Mouse (Mus musculus) heart, postnatal 36 days (tissue): ENCODE results near the gene Slit3. TPM values are rescaled to one million over a fixed set of nuclear protein-coding genes. Genes with fewer than 3 reads are reported as not detected.

ENCODE experiments used
- DNase-seq, 2 experiments: peaks; one replicate each; pipeline ENCODE4 v3.0.0; 2021 to 2022
- intact Hi-C: fragments of 180-260 bp; cut with DNase I; formaldehyde crosslinking; loops from one replicate; pipeline ENCODE4 v1.15.1; 2025
- total RNA-seq, 2 experiments: library from RNA; stranded (reverse); gene quantifications; 2 replicates each; pipeline ENCODE4 v1.2.3; 2021

The Slit3 gene
- total RNA-seq, 2 experiments from 2014 or later: 12.0 to 13.1 TPM

DNA sequence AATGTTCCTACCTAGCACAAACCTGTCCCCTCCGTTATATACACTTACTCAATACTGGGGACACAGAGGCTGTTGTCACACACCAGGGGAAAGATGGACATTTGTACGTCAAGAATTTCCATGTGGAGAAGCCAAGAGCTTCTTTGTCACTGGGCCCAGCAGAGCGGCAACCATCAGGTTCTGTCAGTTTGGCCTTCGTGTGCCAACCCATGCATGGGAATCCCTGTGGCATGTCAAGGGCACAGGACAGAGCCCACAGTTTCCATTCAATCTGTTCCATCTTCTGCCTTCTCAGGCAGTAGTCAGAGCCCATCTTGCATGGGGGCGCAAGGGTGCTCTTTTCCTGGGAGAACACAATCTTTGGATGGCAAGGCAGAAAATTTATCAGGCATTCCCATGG lies 175.8 kb downstream of the Slit3 start:
- intact Hi-C loops: no loop called here
- DNase-seq: no peak

- intact Hi-C loops: no loop called here
These were observed 176.3 kb downstream of the Slit3 start for GRCm38 (mm10) chr11:35297319-35297718.

DNA sequence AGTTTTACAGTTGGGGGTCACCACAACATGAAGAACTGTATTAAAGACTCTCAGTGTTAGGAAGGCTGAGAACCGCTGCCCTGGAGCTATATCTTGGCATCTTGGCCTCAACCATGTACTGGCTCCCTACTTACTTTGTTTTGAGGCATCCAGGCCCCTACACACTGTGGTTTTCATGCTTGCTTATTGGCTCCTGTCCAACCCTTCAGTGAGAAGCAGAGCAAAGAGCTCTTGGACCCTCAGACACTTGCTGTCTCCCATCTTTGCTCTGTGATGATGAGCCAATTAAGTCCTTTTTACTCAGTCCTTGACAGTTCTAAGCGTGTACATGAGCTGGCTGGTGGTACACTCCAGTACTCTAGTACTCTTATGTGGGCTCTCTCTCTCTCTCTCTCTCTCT lies 177.5 kb downstream of the Slit3 start:
- DNase-seq: no peak
- intact Hi-C loops: no loop called here

More at GRCm38 (mm10) chr11:35297319-35297718, 176.3 kb downstream of the Slit3 start:
- peak; percentile 24 to 50 for DNase-seq

GRCm38 (mm10) chr11:35299857-35300375 lies 178.9 kb downstream of the Slit3 start:
- DNase-seq: no peak
- intact Hi-C loops: no loop called here

GRCm38 (mm10) chr11:35302272-35302671 lies 181.2 kb downstream of the Slit3 start:
- intact Hi-C loops: no loop called here
- DNase-seq: no peak

- intact Hi-C loops: no loop called here
- DNase-seq: no peak
These were observed 183.4 kb downstream of the Slit3 start for GRCm38 (mm10) chr11:35304216-35304975.

- no peak for DNase-seq
- intact Hi-C loops: no loop called here
These were observed 184.1 kb downstream of the Slit3 start for GRCm38 (mm10) chr11:35305111-35305510.

DNA sequence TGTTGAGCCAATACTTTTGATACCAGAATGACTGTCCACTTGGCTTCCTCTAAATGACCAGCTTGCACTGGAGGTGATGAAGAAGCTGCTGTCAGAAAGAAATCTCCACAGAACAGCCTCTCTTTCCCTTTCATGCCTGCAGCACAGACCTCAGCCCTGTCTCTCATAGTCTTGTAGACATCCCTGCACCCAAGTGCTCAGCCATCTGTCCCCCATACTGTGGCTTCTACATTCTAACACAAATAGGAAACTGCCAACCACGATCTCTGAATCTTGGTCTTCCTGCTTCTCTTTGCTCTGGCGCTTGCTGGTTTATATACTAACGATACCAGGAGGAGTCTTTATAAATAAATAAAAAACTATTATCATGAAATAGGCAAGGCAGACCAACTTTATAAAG lies 184.9 kb downstream of the Slit3 start:
- DNase-seq: no peak
- intact Hi-C loops: no loop called here

DNA sequence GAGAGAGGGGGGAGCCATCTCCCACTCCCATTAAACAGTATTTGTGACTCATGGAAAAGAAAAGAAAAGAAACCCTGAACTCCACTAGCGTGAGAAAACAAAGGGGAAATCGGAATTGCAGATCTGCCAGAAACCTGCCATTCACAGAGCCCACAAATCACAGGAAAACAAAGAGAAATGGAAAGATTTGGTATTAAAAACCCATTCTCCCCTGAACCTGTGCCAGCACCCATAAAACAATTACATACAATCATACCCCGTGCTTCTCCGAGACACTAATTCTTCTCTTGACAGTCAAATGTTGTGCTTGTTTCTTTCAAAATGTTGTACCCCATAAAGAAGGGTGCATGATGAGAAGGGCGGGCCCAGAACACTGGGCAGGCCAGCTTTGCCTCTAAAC lies 185.9 kb downstream of the Slit3 start:
- intact Hi-C loops: no loop called here

DNA sequence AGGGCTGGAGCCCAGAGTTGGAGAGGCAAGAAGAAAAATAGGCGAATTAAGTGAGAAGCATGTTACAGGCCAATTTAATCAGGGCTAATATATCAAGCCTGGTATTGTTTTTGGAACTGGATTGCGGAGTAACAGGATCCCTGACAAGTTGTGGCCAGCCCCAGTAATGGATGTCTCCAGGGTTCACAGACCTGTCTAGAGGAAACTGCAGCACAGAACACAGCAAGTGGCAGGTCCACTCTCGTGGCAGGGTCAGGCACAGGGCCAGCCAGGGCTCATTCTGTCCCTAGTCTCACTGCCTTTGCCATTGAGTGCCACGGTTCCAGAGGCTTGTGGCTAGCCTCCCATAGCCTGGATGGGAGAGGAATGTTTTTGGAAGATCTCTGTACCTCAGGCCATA lies 187.0 kb downstream of the Slit3 start:
- intact Hi-C loops: no loop called here
- DNase-seq: no peak

More for the DNA sequence above, 185.9 kb downstream of the Slit3 start:
- no peak for DNase-seq

- intact Hi-C loops: no loop called here
These were observed 194.5 kb downstream of the Slit3 start for GRCm38 (mm10) chr11:35315449-35316028.

GRCm38 (mm10) chr11:35317221-35317620 lies 196.2 kb downstream of the Slit3 start:
- intact Hi-C loops: no loop called here
- no peak for DNase-seq

More at GRCm38 (mm10) chr11:35315449-35316028, 194.5 kb downstream of the Slit3 start:
- DNase-seq: no peak

DNA sequence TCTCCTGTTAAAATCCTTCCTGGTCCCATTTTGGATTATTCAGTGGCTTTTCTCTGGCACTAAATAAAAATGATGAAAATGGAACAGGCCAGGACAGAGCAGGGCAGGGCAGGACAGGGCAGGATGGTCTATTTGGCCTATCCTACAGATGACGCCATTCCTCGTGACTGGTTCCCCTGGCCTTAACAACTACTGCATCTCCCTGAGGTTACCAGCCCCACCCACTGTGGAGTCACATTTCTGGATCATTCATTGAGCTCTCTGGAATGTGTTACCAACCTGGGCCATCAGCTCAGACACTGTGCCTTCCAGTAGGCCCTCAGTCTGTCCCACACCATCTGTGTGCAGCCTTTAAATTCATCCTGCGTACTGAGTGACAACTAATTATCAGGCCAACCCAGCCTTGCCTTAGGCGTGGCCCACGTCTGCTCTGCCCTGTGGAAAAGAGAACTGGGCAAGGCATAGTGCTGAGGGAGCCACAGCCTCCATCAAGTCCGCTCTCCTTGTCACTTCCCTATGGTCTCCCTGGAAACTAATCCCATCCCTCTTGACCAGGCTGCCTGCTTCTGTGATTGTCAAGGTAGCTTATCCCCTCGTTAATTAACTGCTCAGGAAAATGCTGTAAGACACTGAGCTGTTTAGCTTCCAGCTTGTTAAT lies 196.9 kb downstream of the Slit3 start:
- no peak for DNase-seq
- intact Hi-C loops: no loop called here

GRCm38 (mm10) chr11:35318433-35319020 lies 197.5 kb downstream of the Slit3 start:
- no peak for DNase-seq
- intact Hi-C loops: no loop called here

DNA sequence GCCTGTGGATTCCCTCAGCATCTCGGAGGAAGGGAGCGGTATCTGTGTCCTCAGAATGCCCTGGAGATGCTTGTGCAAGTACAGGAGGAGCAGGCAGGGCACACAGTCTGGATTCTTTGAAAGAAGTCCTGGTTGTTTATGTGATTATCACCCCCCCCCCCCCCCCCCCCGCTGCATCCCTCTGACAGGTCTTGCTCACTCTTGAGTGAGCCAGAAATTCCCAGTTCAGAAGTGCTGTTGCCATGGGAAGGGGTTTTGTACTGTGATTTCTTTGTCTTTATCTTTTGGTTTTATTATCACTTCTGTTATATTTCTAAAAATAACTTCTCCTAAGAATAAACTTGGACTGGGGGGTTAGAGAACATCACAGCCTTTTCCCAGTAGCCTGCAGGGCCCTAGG lies 199.5 kb downstream of the Slit3 start:
- intact Hi-C loops: no loop called here
- no peak for DNase-seq

GRCm38 (mm10) chr11:35324397-35324796 lies 203.4 kb downstream of the Slit3 start:
- intact Hi-C loops: no loop called here
- no peak for DNase-seq

- DNase-seq: no peak
- intact Hi-C loops: loop anchor here (5.0 kb wide), 1 partner anchor 203 kb away; the partner anchor contains the start of gene Slit3
These were observed 204.3 kb downstream of the Slit3 start for GRCm38 (mm10) chr11:35325131-35325995.

- DNase-seq: no peak
- intact Hi-C loops: loop anchor here (5.0 kb wide), 1 partner anchor 204 kb away; the partner anchor contains the start of gene Slit3
These were observed 205.3 kb downstream of the Slit3 start for GRCm38 (mm10) chr11:35326346-35326745.

- DNase-seq: no peak
- intact Hi-C loops: loop anchor here (5.0 kb wide), 1 partner anchor 206 kb away; the partner anchor contains the start of gene Slit3
These were observed 206.9 kb downstream of the Slit3 start for GRCm38 (mm10) chr11:35327899-35328298.

DNA sequence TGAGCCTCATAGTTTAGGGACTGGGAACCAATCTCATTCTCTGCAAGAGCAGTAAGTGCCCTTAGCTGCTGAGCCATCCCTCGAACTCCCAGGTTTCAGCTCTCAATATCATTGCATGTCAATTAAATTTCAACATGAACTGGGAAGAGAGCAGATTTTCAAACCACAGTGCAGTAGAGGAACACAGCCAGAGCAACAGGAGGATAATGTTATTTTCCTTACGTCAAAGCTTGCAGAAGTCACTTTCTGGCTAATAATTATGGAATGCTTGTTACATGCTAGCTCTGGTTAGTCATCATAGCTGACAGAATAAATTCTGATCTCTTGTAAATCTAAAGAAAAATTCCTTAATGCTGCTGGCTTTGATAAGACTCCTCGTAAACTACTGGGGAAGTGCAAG lies 210.5 kb downstream of the Slit3 start:
- intact Hi-C loops: no loop called here
- no peak for DNase-seq
